Mouse (Mus musculus) layer of hippocampus, postnatal 14 days (tissue): Measurements from ENCODE around the gene Rem2. TPM values are rescaled to one million over a fixed set of nuclear protein-coding genes. Genes with fewer than 3 reads are reported as not detected.

ENCODE experiments used
- DNase-seq, 2 experiments: peaks; one replicate each; pipeline ENCODE4 v3.0.0; 2021 to 2022; ENCODE audit warnings: low spot score in 2 of 2, mixed read lengths in 1 of 2
- long read RNA-seq, 2 experiments: library from polyadenylated mRNA; stranded (forward); transcript quantifications; one replicate each; pipeline ENCODE4 v2.0.0; 2021
- total RNA-seq, 2 experiments: library from RNA; stranded (reverse); gene quantifications; 2 replicates each; pipeline ENCODE4 v1.2.3; 2021

Rem2 gene
- total RNA-seq: 10 to 100 TPM; 31.3 to 33.2 TPM
- long read RNA-seq, experiment 1, transcript Rem2-202 (5 exons, 1,884 nt): major isoform, 41 of 55 reads
- long read RNA-seq, experiment 1, partial matches to known transcripts: 4 of 55 reads
- long read RNA-seq, experiment 1, other reads (novel, unspliced or antisense): 10 of 55 reads
- long read RNA-seq, experiment 2, transcript Rem2-202 (5 exons, 1,884 nt): major isoform, 59 of 71 reads
- long read RNA-seq, experiment 2, partial matches to known transcripts: 5 of 71 reads
- long read RNA-seq, experiment 2, other reads (novel, unspliced or antisense): 7 of 71 reads

DNA sequence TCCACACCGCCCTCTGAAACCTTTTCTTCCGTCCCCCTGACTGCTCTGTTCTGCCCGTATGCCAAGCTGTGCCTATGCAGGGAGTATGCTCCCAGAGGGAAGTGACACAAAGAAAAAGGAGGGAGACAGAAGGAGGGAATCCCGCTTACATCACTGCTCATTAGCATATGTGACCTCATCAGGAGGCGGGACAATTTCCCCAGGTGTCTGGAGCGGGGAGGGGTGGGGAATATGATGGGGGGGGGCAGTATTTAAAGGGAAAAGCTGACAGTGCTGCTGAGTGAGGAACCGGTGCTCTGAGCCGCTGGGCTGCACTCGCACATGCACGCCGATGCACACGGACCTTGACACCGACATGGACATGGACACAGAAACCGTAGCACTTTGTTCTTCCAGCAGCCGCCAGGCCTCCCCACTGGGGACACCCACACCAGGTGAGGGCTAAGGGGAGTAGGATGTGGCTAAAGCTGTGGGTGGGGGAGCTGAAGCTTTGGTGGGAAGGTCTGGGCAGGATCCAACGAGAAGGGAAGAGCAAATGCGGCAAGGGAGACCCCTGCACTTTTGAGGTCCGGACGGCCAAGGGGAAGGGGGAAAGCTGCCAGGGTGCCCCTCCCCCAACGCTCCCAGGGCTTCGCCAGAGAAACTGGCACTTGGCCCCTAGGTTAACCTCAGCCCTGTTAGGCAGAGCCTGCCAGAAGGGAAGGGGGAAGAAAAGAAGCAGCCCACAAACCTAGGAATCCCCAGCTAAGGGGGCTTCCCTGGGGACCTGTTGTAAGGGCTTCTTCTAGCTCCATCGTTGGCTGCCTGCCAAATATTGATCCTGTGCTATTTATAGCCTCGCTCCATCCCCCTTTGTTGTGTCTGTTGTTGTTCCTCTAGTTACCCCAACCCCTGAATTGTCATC is at the start of gene Rem2:
Rem2 (plus strand) TSS at position 160 of the 904 bp plus-strand sequence.
- peak; percentile 51 to 80 for DNase-seq

DNA sequence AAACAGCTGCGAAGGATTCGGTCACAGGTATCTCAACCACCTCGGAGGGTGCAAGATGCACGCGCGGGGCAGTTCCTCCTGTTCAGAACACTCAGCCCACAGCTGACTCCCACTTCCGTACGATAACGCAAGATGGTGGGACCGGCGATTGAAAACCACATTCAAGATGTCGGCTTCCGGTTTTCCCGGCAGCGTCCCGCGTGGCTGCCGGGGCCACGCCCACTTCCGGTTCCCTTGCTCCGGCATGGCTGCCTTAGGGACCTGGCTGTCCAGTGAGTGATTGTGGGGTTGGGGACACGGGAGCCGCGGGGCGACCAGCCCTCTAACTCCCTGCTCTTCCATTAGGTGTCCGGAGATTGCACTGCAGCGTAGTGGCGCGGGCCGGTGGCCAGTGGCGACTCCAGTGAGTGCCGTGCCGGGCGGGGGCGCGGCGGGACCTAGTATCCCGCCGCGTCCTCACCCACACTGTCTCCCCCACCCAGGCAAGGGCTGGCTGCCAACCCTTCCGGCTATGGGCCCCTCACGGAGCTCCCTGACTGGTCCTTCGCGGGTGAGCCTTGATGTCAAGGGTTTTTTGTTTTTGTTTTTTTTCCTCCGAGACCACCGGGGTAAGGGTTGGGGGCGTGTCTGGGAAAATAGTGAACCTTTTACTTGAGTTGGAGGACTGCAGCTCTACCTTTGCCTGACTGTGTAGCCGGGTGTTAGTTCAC is 49.1 kb upstream of the Rem2 start, which contains the start of gene Mrpl52:
Mrpl52 (plus strand) TSS at position 221 of the 710 bp plus-strand sequence.
- peak; percentile 92 to 93 for DNase-seq

DNA sequence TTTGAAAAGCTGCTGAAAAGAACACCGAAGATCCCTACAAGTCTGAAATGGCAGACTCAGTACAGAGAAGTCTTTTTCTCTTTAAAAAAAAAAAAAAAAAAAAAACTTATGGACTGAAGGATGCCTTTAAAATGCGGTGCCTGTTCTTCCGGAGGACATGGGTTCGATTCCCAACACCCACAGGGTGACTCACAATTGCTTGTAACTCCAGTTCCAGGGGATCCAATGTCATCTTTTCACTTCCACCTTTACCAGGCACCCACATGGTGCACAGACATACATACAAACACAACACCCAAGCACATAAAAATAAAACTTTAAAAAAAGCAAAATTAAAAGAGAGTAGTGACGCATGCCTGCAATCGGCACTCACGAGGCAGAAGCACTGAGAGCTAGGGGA is 48.2 kb upstream of the Rem2 start:
- DNase-seq: no peak

GRCm38 (mm10) chr14:54428421-54428820 is 47.5 kb upstream of the Rem2 start:
- no peak for DNase-seq

DNA sequence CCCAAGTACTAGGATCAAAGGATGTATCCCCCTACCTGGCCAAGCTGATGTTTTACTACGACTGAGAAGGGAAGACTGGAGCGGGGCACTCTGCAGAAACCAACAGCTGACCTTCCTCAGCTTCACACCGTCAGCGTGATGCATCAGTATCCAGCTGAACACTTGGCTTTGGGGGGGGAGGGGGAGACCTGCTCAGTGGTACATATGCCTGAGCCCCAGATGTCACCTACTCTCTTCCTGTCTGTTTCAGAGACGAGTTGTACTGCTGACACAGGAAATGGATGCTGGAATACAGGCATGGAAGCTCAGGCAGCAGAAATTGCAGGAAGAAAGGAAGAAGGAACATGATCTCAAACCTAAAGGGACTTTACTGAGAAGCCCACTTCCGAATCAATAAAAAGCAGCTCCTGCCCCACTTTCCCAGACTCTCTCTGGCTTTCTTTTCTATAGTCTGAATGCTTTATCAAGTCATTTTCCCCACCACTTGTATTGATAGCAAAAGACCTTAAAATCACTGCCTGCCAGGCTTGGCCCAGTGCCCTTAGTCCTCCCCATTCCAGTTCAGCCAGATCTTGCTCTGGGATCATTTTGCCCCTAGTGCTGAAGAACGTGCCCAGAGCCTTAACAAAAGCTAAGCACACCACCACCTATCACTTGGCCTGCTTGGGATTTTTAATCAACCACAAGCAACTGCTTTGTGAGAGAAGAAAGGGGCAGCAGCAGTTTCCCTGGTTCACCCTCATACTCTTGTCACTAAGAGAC is 46.4 kb upstream of the Rem2 start:
- DNase-seq: no peak

DNA sequence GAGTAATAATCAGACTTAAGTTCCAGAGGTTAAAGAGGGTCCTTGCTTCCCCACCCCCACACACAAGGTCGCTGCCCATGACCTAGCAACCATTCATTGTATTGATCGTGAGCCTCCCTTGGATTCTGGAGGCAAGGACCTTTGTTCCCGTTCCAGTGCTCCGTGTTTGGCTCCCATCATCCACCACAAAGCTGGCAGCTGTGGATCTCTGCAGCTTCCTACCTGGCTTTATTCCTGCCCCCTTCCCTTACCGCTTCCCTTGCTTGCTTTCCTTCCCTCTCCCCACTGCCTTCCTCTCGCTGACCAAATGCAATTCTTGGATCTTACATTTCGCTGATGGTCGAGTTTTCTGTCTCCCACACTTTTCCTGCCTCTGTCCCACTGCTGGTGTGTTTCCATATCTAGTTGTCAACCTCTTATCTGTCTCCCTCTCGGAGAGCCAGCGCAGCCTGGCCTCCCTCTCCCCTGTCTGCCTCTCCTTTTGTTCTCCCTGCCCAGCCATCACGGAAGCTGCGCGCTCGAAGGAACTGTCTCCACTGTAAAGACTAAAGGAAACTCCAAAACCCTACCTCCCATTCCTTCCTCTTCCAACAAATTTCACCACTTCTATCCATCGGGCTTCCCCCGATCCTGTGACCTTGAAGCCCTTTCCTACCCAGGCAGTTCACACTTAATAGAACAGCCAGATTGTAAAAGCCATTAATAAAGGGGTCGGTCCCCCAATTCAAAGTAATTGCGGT is 45.3 kb upstream of the Rem2 start:
- DNase-seq: no peak

DNA sequence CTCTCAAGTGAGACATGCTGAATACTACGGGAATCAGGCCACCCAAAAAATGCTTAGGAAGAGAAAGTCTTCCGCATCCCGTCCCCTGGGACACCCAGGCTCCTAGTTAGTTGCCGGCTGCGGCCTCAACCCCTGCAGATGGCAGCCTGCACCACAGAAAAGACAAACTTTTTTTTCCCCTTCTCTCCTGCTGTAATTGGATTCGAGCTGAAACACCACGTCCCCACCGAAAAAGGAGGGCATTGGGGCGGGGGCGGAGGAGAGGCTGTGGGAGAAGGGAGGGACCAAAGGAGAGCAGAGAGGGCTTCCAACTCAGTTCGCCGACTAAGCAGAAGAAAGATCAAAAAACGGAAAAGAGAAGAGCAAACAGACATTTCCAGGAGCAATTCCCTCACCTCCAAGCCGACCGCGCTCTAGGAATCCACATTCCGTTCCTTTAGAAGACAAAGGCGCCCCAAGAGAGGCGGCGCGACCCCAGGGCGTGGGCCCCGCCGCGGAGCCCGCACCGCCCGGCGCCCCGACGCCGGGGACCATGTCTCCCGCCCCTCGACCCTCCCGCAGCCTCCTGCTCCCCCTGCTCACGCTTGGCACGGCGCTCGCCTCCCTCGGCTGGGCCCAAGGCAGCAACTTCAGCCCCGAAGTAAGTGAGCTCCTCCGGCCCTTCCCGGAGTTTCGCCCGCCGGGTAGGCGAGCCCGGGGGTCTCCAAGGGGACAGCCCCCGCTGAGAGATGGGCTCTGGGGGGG is 44.4 kb upstream of the Rem2 start, which contains the start of gene Mmp14:
Mmp14 (plus strand) TSS at position 279 of the 744 bp plus-strand sequence.
- DNase-seq: peak; percentile 40 to 73

GRCm38 (mm10) chr14:54432078-54432836 is 43.6 kb upstream of the Rem2 start:
- DNase-seq: no peak

- peak; percentile 36 to 65 for DNase-seq
These were observed 42.8 kb upstream of the Rem2 start for GRCm38 (mm10) chr14:54432837-54433830.

- no peak for DNase-seq
These were observed 41.9 kb upstream of the Rem2 start for GRCm38 (mm10) chr14:54433941-54434531.

- DNase-seq: no peak
These were observed 40.5 kb upstream of the Rem2 start for GRCm38 (mm10) chr14:54435194-54435918.

DNA sequence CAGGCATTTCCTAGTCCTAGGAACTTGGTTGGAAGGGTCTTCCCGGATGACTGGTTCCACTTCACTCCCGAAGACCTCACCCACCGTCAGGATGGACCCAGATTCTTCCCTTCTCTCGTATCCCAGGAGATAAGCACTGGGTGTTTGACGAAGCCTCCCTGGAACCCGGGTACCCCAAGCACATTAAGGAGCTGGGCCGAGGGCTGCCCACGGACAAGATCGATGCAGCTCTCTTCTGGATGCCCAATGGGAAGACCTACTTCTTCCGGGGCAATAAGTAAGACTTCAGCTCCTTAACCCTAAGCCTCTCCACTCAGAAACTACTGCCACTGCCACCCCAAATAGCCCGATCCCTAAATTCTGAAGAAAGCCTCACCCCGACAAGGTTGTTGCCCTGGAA is 36.7 kb upstream of the Rem2 start:
- DNase-seq: no peak

DNA sequence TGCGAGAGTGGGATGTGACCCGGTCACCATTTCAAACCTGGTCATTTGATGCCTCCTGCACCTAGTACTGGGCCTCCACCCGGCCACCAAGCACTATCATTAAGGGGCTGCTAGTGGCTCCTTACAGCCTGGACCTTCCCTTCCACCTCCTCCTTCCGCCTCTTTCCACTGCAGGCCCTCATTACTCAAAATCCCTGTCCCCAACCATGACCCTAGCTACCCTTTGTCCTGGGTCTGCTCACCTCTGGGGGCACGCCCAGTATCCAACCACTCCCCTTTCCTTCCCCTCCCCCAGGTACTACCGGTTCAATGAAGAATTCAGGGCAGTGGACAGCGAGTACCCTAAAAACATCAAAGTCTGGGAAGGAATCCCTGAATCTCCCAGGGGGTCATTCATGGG is 36.3 kb upstream of the Rem2 start:
- DNase-seq: no peak

DNA sequence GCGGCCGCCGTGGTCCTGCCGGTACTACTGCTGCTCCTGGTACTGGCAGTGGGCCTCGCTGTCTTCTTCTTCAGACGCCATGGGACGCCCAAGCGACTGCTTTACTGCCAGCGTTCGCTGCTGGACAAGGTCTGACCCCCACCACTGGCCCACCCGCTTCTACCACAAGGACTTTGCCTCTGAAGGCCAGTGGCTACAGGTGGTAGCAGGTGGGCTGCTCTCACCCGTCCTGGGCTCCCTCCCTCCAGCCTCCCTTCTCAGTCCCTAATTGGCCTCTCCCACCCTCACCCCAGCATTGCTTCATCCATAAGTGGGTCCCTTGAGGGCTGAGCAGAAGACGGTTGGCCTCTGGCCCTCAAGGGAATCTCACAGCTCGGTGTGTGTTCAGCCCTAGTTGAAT is 35.4 kb upstream of the Rem2 start:
- no peak for DNase-seq

GRCm38 (mm10) chr14:54441365-54441764 is 34.5 kb upstream of the Rem2 start:
- no peak for DNase-seq

- no peak for DNase-seq
These were observed 33.4 kb upstream of the Rem2 start for GRCm38 (mm10) chr14:54442548-54442947.
